Mouse (Mus musculus) mesoderm, embryonic 11.5 days (tissue): ENCODE results near the gene Krtap5-2.
"Not testable (repeated sequence)": the region's sequence is repeated elsewhere in the genome, so short reads cannot be mapped to it uniquely, and the experiment has no call there.

Experiments
- DNase-seq: peaks from one replicate; pipeline ENCODE4 v3.0.0-alpha.2; 2012; ENCODE audit warnings: low read depth, low spot score

Gene Krtap5-2

DNA sequence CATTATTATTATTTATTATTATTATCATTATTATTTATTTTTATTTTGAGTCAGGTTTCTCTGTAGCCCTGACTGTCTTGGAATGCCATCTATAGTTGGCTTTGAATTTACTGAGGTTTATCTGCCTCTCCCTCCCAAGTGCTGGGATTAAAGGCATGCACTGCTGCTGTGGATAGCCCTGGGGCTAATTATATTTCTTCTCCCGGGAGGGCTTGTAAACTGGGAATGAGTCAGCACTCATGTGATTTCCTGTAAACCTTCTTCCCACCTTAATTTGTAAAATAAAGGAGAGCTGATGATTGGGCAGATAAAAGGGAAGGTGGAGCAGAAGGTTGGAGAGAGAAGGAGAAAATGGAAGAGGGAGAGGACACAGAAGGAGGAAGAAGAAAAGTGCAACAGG is 35.1 kb downstream of the Krtap5-2 start:
- DNase-seq: no peak

DNA sequence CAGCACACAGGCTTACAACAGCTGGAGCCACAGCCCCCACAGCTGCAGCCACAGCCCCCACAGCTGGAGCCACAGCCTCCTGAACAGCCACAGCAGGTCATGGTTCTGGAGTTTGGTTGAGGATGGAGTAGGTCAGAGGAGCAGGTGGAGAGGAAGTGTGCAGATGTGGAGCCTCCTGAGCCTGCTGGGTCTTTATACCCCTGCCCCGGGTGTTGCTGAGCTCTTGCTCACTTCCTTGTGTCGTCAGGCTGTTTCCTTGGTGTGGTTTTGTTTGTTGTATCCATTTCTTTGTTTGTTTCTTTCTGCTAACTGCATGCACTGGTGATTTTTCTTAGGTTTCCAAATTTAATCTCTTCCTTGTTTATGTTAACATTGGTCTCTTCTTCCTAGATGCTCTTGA is 39.9 kb downstream of the Krtap5-2 start, which contains the start of gene Gm39115:
Gm39115 (minus strand) TSS at position 101 of the 400 bp plus-strand sequence.
- not testable (repeated sequence) for DNase-seq

DNA sequence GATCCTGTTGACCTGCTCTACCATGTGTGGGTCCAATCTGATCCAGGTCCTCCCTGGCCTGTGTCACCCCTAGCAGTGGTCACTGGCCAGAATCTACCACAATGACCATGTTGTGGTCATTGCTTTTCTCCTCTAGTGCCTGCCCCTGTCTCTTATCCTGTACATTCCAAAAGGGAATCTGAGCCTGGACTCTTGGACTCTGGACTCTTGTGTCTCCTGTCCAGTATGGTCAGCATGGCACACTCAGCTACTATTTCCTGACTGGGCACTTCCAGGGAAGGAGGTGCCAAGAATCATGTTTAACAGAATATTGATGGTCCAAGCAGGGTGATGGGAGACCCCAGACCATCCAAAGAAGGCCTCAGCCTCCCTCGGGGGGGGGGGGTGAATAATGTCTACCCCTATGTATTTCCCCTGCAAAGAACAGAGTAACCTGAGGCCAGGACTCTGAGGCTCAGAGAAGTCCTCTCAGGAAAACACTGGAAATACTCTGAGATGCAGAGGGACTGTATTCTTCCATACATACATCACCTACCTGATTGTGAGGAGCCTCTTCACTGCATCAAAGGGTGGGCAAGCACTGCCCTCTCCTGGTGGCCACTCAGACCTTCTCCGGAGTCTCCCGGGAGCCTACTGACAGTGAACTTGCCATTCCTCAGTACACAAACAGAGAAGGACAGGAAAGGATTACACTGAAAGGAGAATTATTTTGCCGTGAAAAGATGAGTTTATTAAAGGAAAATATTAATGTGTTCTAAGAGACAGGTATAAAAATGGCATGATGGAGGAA is 41.4 kb downstream of the Krtap5-2 start:
- peak; percentile 11 for DNase-seq

DNA sequence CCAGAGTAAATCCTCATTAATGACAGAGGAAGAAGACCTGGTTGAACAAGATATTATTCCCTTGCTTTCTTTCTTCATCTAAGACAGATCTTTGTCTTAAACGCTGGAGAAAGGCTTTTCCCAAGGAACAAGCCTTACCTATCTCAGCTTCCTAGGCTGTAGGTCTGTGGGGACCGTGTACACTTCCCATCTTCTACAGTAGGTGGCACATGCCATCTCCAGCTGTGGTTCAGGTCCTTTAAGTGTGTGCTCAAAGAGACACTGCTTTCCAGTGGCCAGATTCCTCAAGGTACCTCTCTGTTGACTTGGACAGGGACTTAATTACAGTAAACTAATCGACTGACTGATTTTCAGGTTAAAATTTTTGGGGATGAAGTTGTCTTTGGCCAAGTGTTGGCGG is 47.0 kb downstream of the Krtap5-2 start:
- DNase-seq: no peak
